11 mouse cellular contexts compared by ENCODE assay signal in genomic region chr14:54866936-54867335, GRCm38 (mm10). TPM values are rescaled to one million over a fixed set of nuclear protein-coding genes. Genes with fewer than 3 reads are reported as not detected.
DNase-seq lines count a peak whose midpoint lies in the region; ATAC-seq and TF ChIP-seq lines count a peak whose summit lies in the region.
"Had no signal": no experiment of that assay in that cellular context is flagged by ENCODE, and none has a peak within 500 bp of the region (broad histone marks: within the 10 kb centered on the region; RNA-seq: fewer than 3 reads in every experiment).

No protein-coding gene starts in this region.

- no peaks in the 10 kb centered on the region for H3K36me3 ChIP-seq in lung, postnatal 0 days (ENCODE audit: insufficient read depth, low read length)
- H3K36me3 ChIP-seq: embryonic facial prominence, embryonic 12.5 days; heart, embryonic 15.5 days had no signal

- peak; percentile 23; the same call in 1 of the 2 replicates for TF ChIP-seq CTCF in cerebellum, adult 2 months (IDR thresholded peaks at IDR 0.05; ENCODE audit: borderline replicate concordance, insufficient read depth, low read depth, low read length)
- TF ChIP-seq CTCF in lung, postnatal 0 days (IDR thresholded peaks at IDR 0.05) = peak; percentile 57

- no peak overlapping the region for H3K9ac ChIP-seq in lung, postnatal 0 days (replicated peaks; ENCODE audit: low read depth)
- H3K9ac ChIP-seq: embryonic facial prominence, embryonic 12.5 days; heart, embryonic 15.5 days had no signal

- H3K4me3 ChIP-seq in cerebellum, adult 2 months (replicated peaks; ENCODE audit: insufficient read depth, low read depth, low read length) = no peak overlapping the region
- no peak overlapping the region for H3K4me3 ChIP-seq in lung, postnatal 0 days (ENCODE audit: low read depth, low read length)
- H3K4me3 ChIP-seq: embryonic facial prominence, embryonic 12.5 days; heart, embryonic 15.5 days; myocyte had no signal

- no peak for ATAC-seq in lung, postnatal 0 days
- no peak for ATAC-seq in megakaryocyte, adult 5-6 weeks (ENCODE audit: poor library complexity, severe bottlenecking)

- no peak overlapping the region for H3K4me2 ChIP-seq in lung, postnatal 0 days (replicated peaks; ENCODE audit: low read depth, low read length)
- H3K4me2 ChIP-seq: embryonic facial prominence, embryonic 12.5 days; heart, embryonic 15.5 days had no signal

- no peak for TF ChIP-seq EP300 in lung, postnatal 0 days (IDR thresholded peaks at IDR 0.05)

- DNase-seq in cerebellum, adult 2 months = no peak
- DNase-seq in cerebellum, adult 11 months = no peak
- no peak for DNase-seq in lung, postnatal 0 days (ENCODE audit: low spot score)
- DNase-seq in lung, postnatal 25 days (ENCODE audit: low spot score) = no peak
- peak; percentile 30 for DNase-seq in embryo, embryonic 10.5 days (ENCODE audit: low spot score)
- DNase-seq in testis, postnatal 10 days (ENCODE audit: low spot score) = peak; percentile 75
- DNase-seq in frontal cortex, postnatal 10 days (ENCODE audit: low spot score in 2 of 2) = no peak

- no peaks in the 10 kb centered on the region for H3K27me3 ChIP-seq in cerebellum, adult 2 months (ENCODE audit: control insufficient read depth, insufficient read depth, low read length)
- no peaks in the 10 kb centered on the region for H3K27me3 ChIP-seq in lung, postnatal 0 days (replicated peaks; ENCODE audit: insufficient read depth, low read length)
- H3K27me3 ChIP-seq: embryonic facial prominence, embryonic 12.5 days; heart, embryonic 15.5 days had no signal

- WGBS in cerebellum, adult 2 months = 50% methylated on average over 5 of the region's 5 CpGs
- WGBS in lung, postnatal 0 days = 56% methylated on average over 5 of the region's 5 CpGs

- no peaks in the 10 kb centered on the region for H3K9me3 ChIP-seq in lung, postnatal 0 days (ENCODE audit: low read length)
- H3K9me3 ChIP-seq: embryonic facial prominence, embryonic 12.5 days; heart, embryonic 15.5 days had no signal

- H3K4me1 ChIP-seq in cerebellum, adult 2 months (ENCODE audit: control insufficient read depth, insufficient read depth, low read length) = no peaks in the 10 kb centered on the region
- peaks cover 3% of the 10 kb centered on the region; the same call in 1 of the 2 replicates for H3K4me1 ChIP-seq in lung, postnatal 0 days (ENCODE audit: insufficient read depth, low read depth, low read length)
- H3K4me1 ChIP-seq: embryonic facial prominence, embryonic 12.5 days had no signal

- no peak for TF ChIP-seq POLR2A in cerebellum, adult 2 months (IDR thresholded peaks at IDR 0.05; ENCODE audit: borderline replicate concordance, insufficient read depth, low read length)

- no peak overlapping the region for H3K27ac ChIP-seq in cerebellum, adult 2 months (ENCODE audit: insufficient read depth, low read length)
- no peak overlapping the region for H3K27ac ChIP-seq in lung, postnatal 0 days (ENCODE audit: low read length)
- H3K27ac ChIP-seq: embryonic facial prominence, embryonic 12.5 days; heart, embryonic 15.5 days had no signal

RNA-seq across cellular contexts. Expression of gene Homez, which starts 3.8 kb away (rescaled TPM):
- 12.0 and 12.4 TPM in 2 replicates for polyA plus RNA-seq in cerebellum, adult 2 months (2012; rRNA removed)
- polyA plus RNA-seq in lung, postnatal 0 days (2015; fragmentation: Nextera tagmentation; extraction: Ambion mirVana) = 6.2 and 7.5 TPM in 2 replicates
- 6.3 and 6.8 TPM in 2 replicates for total RNA-seq in megakaryocyte, adult 5-6 weeks (2015)
- 4.6 and 13.3 TPM in 2 replicates for total RNA-seq in megakaryocyte, adult 5-6 weeks (2017)

RNA-seq across cellular contexts. Expression of gene Ppp1r3e, which starts 10.4 kb away (rescaled TPM):
- polyA plus RNA-seq in cerebellum, adult 2 months (2012; rRNA removed) = 21.6 and 22.1 TPM in 2 replicates
- polyA plus RNA-seq in lung, postnatal 0 days (2015; fragmentation: Nextera tagmentation; extraction: Ambion mirVana) = 2.5 and 2.7 TPM in 2 replicates
- 9.8 and 11.9 TPM in 2 replicates for total RNA-seq in megakaryocyte, adult 5-6 weeks (2015)
- total RNA-seq in megakaryocyte, adult 5-6 weeks (2017) = 0.22 and 1.8 TPM in 2 replicates

RNA-seq across cellular contexts. Expression of gene Bcl2l2, which starts 16.2 kb away (rescaled TPM):
- polyA plus RNA-seq in cerebellum, adult 2 months (2012; rRNA removed) = 113 TPM in 2 replicates
- polyA plus RNA-seq in lung, postnatal 0 days (2015; fragmentation: Nextera tagmentation; extraction: Ambion mirVana) = 5.4 and 6.1 TPM in 2 replicates
- total RNA-seq in megakaryocyte, adult 5-6 weeks (2015) = 2.1 and 3.0 TPM in 2 replicates
- 4.4 and 6.2 TPM in 2 replicates for total RNA-seq in megakaryocyte, adult 5-6 weeks (2017)

RNA-seq across cellular contexts. Expression of gene Gm20521, which starts 16.3 kb away (rescaled TPM):
- polyA plus RNA-seq in cerebellum, adult 2 months (2012; rRNA removed) = 0.34 TPM in 1 of 2 replicates, not detected in the other
- polyA plus RNA-seq in lung, postnatal 0 days (2015; fragmentation: Nextera tagmentation; extraction: Ambion mirVana) = 0.31 and 0.98 TPM in 2 replicates
- total RNA-seq in megakaryocyte, adult 5-6 weeks (2015) = not detected in 2 replicates
- not detected in 2 replicates for total RNA-seq in megakaryocyte, adult 5-6 weeks (2017)
- polyA plus RNA-seq: heart, embryonic 15.5 days had no signal

RNA-seq across cellular contexts. Expression of gene Pabpn1, which starts 25.4 kb away (rescaled TPM):
- 413 and 433 TPM in 2 replicates for polyA plus RNA-seq in cerebellum, adult 2 months (2012; rRNA removed)
- polyA plus RNA-seq in lung, postnatal 0 days (2015; fragmentation: Nextera tagmentation; extraction: Ambion mirVana) = 64.4 and 66.1 TPM in 2 replicates
- 48.9 and 67.2 TPM in 2 replicates for total RNA-seq in megakaryocyte, adult 5-6 weeks (2015)
- 153 and 165 TPM in 2 replicates for total RNA-seq in megakaryocyte, adult 5-6 weeks (2017)

Comparison
In these comparisons a context has a peak if more than half of its experiments do, and no peak if none do; other contexts are left out.
1. DNase-seq: peak in embryo, embryonic 10.5 days (single experiment) and testis, postnatal 10 days (single experiment); none in cerebellum, adult 2 months (0 of 2), cerebellum, adult 11 months (single experiment), lung, postnatal 0 days (single experiment), lung, postnatal 25 days (single experiment) and frontal cortex, postnatal 10 days (0 of 2).
2. RNA of gene Bcl2l2, which starts 16.2 kb away (polyA plus RNA-seq): 113 TPM in cerebellum, adult 2 months; 5.4 to 6.1 TPM in lung, postnatal 0 days; every median in the first group is over 10 times any median in the second.